Mouse (Mus musculus) CH12.LX (cell line): ENCODE results near the gene Wdfy3.

Experiments
- CTCF ChIP-seq, 2 experiments: IDR thresholded peaks in 1 of 2; conservative IDR thresholded peaks in 1 of 2; 2 replicates each; pipeline ENCODE4 v1.5.1; 2011 to 2012; ENCODE audit warnings: low read depth in 2 of 2, low read length in 2 of 2, improper control_type of control experiment in 1 of 2, inconsistent platforms in 1 of 2, mild to moderate bottlenecking in 1 of 2, moderate library complexity in 1 of 2
- POLR2AphosphoS2 ChIP-seq: IDR thresholded peaks from 2 replicates; pipeline ENCODE4 v1.6.1; 2011; ENCODE audit warnings: low read depth, low read length, improper control_type of control experiment

- TF ChIP-seq POLR2AphosphoS2: no peak
- TF ChIP-seq CTCF (conservative IDR thresholded peaks at IDR 0.05 in 1 of 2, IDR thresholded peaks at IDR 0.05 in 1 of 2; ENCODE audit: low read depth in 2 of 2, low read length in 2 of 2): no peak
Measured at GRCm38 (mm10) chr5:101885039-101885438, 184.7 kb downstream of the Wdfy3 start.
